Mouse (Mus musculus): ENCODE measurements around the gene Qprt.

- TF ChIP-seq CTCF (conservative IDR thresholded peaks at IDR 0.05; ENCODE audit: low read length) = no peak
- no peak for TF ChIP-seq NANOG (IDR thresholded peaks at IDR 0.05; ENCODE audit: borderline replicate concordance, low read length)
Observed at GRCm38 (mm10) chr7:127082271-127082670, 39.8 kb downstream of the Qprt start.
